Mouse (Mus musculus) small intestine, adult 2 months (tissue): ENCODE data around the gene Cox7a1.

Source experiments
- CTCF ChIP-seq: fragments of 200-500 bp; IDR thresholded peaks from 2 replicates; pipeline ENCODE4 v1.5.1; 2012; ENCODE audit warnings: low read depth, mild to moderate bottlenecking, control low read depth, inconsistent platforms, low read length, moderate library complexity, mixed read lengths; ENCODE audit not compliant: insufficient replicate concordance, insufficient read length; ENCODE audit errors: extremely low read depth
- POLR2A ChIP-seq: fragments of 200-500 bp; IDR thresholded peaks from 2 replicates; pipeline ENCODE4 v1.6.1; 2012; ENCODE audit warnings: low read depth, mild to moderate bottlenecking, control low read depth, inconsistent platforms, low read length, moderate library complexity

DNA sequence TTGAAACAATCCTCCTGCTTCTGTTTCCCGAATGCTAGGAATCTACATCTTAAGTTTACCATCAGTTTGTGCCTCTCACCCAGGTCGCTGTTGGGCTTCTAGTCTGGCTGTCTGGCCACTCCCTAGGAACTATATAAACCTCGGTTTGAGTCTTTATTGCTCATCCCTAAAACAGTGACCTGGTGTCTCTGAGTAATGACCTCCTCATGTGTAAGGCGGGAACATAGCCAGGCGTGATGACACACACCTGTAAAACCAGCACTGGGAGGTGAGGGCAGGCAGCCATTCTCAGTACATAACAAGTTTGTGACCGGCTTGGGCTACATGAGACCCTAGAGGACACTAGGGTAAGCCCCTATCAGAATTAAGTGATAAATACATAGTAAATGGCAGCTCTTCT is 11.5 kb downstream of the Cox7a1 start:
- no peak for TF ChIP-seq CTCF
- no peak for TF ChIP-seq POLR2A
